Mouse (Mus musculus): Measurements from ENCODE around the gene Cnr2. TPM values are rescaled to one million over a fixed set of nuclear protein-coding genes. Genes with fewer than 3 reads are reported as not detected.
A peak's percentile ranks its signal among the peaks of the same experiment; 100 is the strongest.

Cnr2 gene
- total RNA-seq, 1 experiment: 0.04 TPM

DNA sequence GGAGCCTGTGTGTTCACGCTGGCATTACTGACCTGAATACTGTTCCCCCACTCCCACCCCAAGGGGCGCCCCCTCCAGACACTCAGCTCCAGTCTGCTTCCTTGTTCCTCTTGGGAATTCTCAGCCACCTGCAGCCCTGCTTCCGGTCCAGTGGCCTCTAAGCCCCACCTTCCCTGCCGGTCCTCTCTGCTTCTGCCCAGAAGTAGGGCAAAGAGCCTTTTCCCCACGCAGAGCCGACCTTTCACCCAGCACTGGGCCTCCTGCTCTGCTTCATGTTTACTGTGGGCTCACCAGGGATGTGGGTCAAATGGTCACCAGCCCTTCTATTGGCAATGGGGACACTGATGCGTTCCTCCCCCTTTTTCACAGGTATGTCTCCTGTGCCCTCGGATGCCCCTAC, 63.2 kb downstream of the Cnr2 start:
- no peak for DNase-seq (ENCODE audit: low read depth, low spot score)
- H3K9ac ChIP-seq (ENCODE audit: insufficient read depth, low read depth, low read length, poor library complexity, severe bottlenecking): peak overlapping the region; percentile 40; the same call in 1 of the 2 replicates
- H3K27ac ChIP-seq (ENCODE audit: insufficient read depth, low read depth, low read length, poor library complexity, severe bottlenecking): no peak overlapping the region
- TF ChIP-seq HCFC1 (IDR thresholded peaks at IDR 0.05; ENCODE audit: borderline replicate concordance, insufficient read depth, low read length) (no peak), CHD2 (IDR thresholded peaks at IDR 0.05; ENCODE audit: low read depth, low read length) (no peak), ZC3H11A (IDR thresholded peaks at IDR 0.05; ENCODE audit: borderline replicate concordance, low read depth, low read length) (no peak), MAFK (IDR thresholded peaks at IDR 0.05; ENCODE audit: insufficient read depth, low read depth, low read length) (no peak), ZNF384 (IDR thresholded peaks at IDR 0.05; ENCODE audit: low read depth, low read length) (no peak)
- H3K36me3 ChIP-seq (ENCODE audit: control insufficient read depth, insufficient read depth, low read length, poor library complexity, severe bottlenecking): peaks cover 1% of the 10 kb centered on the region; the same call in 1 of the 2 replicates
- in situ Hi-C loops (cut with MboI; ENCODE audit: low sequenced_read_pairs in 2 of 2, unreplicated experiment in 2 of 2): no loop called here
- H3K4me1 ChIP-seq (ENCODE audit: control insufficient read depth in 2 of 2, insufficient read depth in 2 of 2, low read length in 2 of 2, poor library complexity in 1 of 2): peaks cover 0 to 8% of the 10 kb centered on the region in 2 experiments; a peak in 2 of 4 replicates
- no peak overlapping the region for H3K4me3 ChIP-seq (ENCODE audit: insufficient read depth in 1 of 2, low read depth in 1 of 2, low read length in 2 of 2, poor library complexity in 1 of 2, severe bottlenecking in 1 of 2)
- H3K9me3 ChIP-seq (ENCODE audit: control insufficient read depth, insufficient read depth, low read depth, low read length): no peaks in the 10 kb centered on the region

DNA sequence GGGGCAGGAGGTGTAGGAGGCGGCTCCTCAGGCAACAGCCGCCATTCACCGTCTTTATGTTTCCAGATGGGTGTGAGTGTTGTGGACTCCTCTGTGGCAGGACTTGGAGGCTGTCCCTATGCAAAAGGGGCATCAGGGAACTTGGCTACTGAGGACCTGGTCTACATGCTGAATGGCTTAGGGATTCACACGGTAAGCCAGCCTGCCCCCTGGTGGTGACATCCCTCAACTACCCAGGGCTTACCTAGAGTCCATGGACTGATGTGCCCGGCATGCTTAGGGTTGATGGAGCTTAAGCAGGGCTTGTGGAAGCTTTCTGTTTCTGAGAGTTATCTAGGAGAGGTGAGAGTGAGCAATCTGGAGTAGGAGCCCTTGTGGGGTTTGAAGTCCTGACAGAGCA, 65.5 kb downstream of the Cnr2 start:
- Histone ChIP-seq H3K27ac (ENCODE audit: insufficient read depth, low read depth, low read length, poor library complexity, severe bottlenecking) (no peak overlapping the region), H3K4me1 (ENCODE audit: control insufficient read depth in 2 of 2, insufficient read depth in 2 of 2, low read length in 2 of 2, poor library complexity in 1 of 2) (peaks cover 0 to 8% of the 10 kb centered on the region in 2 experiments; a peak in 1 of 4 replicates), H3K9ac (ENCODE audit: insufficient read depth, low read depth, low read length, poor library complexity, severe bottlenecking) (no peak overlapping the region), H3K4me3 (ENCODE audit: insufficient read depth in 1 of 2, low read depth in 1 of 2, low read length in 2 of 2, poor library complexity in 1 of 2, severe bottlenecking in 1 of 2) (no peak overlapping the region), H3K36me3 (ENCODE audit: control insufficient read depth, insufficient read depth, low read length, poor library complexity, severe bottlenecking) (peaks cover 1% of the 10 kb centered on the region; the same call in 1 of the 2 replicates), H3K9me3 (ENCODE audit: control insufficient read depth, insufficient read depth, low read depth, low read length) (no peaks in the 10 kb centered on the region)
- TF ChIP-seq HCFC1 (IDR thresholded peaks at IDR 0.05; ENCODE audit: borderline replicate concordance, insufficient read depth, low read length): no peak
- no peak for TF ChIP-seq ZC3H11A (IDR thresholded peaks at IDR 0.05; ENCODE audit: borderline replicate concordance, low read depth, low read length)
- no peak for TF ChIP-seq ZNF384 (IDR thresholded peaks at IDR 0.05; ENCODE audit: low read depth, low read length)
- no peak for TF ChIP-seq MAFK (IDR thresholded peaks at IDR 0.05; ENCODE audit: insufficient read depth, low read depth, low read length)
- no peak for TF ChIP-seq CHD2 (IDR thresholded peaks at IDR 0.05; ENCODE audit: low read depth, low read length)
- in situ Hi-C loops (cut with MboI; ENCODE audit: low sequenced_read_pairs in 2 of 2, unreplicated experiment in 2 of 2): no loop called here
- peak; percentile 78 for DNase-seq (ENCODE audit: low read depth, low spot score)

DNA sequence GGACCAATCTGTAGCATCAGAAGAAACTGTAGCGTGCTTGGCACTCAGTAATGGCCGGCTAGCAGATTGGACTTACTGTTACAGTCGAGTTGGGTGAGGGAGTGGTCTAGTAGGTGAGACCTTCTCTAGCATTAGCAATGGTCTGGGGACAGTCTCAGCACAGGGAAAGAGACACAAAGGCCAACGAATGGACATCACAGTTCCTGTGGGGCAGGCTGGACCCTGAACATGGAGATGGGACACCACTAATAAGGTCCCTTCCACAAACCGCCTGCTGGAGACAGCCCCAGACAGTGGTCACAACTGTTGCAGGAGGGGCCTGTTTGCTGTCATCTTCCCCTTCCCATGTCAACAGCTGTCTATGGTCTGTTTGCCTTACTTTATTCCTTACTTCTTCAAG, 66.5 kb downstream of the Cnr2 start:
- DNase-seq (ENCODE audit: low read depth, low spot score): no peak
- no peak overlapping the region for H3K27ac ChIP-seq (ENCODE audit: insufficient read depth, low read depth, low read length, poor library complexity, severe bottlenecking)
- in situ Hi-C loops (cut with MboI; ENCODE audit: low sequenced_read_pairs in 2 of 2, unreplicated experiment in 2 of 2): no loop called here
- peaks cover 0 to 8% of the 10 kb centered on the region in 2 experiments; a peak in 1 of 4 replicates for H3K4me1 ChIP-seq (ENCODE audit: control insufficient read depth in 2 of 2, insufficient read depth in 2 of 2, low read length in 2 of 2, poor library complexity in 1 of 2)
- H3K4me3 ChIP-seq (ENCODE audit: insufficient read depth in 1 of 2, low read depth in 1 of 2, low read length in 2 of 2, poor library complexity in 1 of 2, severe bottlenecking in 1 of 2): no peak overlapping the region
- no peak overlapping the region for H3K9ac ChIP-seq (ENCODE audit: insufficient read depth, low read depth, low read length, poor library complexity, severe bottlenecking)
- H3K36me3 ChIP-seq (ENCODE audit: control insufficient read depth, insufficient read depth, low read length, poor library complexity, severe bottlenecking): peaks cover 10% of the 10 kb centered on the region; the same call in 1 of the 2 replicates
- H3K9me3 ChIP-seq (ENCODE audit: control insufficient read depth, insufficient read depth, low read depth, low read length): no peaks in the 10 kb centered on the region
- TF ChIP-seq ZC3H11A (IDR thresholded peaks at IDR 0.05; ENCODE audit: borderline replicate concordance, low read depth, low read length) (no peak), HCFC1 (IDR thresholded peaks at IDR 0.05; ENCODE audit: borderline replicate concordance, insufficient read depth, low read length) (no peak), MAFK (IDR thresholded peaks at IDR 0.05; ENCODE audit: insufficient read depth, low read depth, low read length) (no peak), ZNF384 (IDR thresholded peaks at IDR 0.05; ENCODE audit: low read depth, low read length) (no peak), CHD2 (IDR thresholded peaks at IDR 0.05; ENCODE audit: low read depth, low read length) (no peak)

DNA sequence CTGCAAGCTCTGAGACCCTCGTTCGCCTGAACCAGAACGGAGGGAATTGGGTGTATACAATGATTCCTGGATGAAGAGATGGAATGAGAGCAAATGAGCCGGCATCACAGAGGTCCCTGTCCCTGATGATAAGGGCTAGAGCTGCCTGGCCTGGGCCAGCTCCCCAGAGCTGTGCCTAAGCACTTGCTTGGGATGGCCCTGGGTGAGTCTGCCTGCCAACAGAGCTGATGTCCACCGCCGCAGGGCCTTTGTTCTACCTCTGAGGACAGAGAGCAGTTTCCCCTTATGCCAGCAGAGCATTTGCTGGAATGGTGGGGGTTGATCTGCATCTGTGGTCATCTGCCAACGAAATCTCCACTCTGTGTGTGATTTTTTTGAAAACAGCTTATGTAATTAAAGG, 67.0 kb downstream of the Cnr2 start:
- TF ChIP-seq CHD2 (IDR thresholded peaks at IDR 0.05; ENCODE audit: low read depth, low read length) (no peak), MAFK (IDR thresholded peaks at IDR 0.05; ENCODE audit: insufficient read depth, low read depth, low read length) (no peak), ZC3H11A (IDR thresholded peaks at IDR 0.05; ENCODE audit: borderline replicate concordance, low read depth, low read length) (no peak), HCFC1 (IDR thresholded peaks at IDR 0.05; ENCODE audit: borderline replicate concordance, insufficient read depth, low read length) (no peak), ZNF384 (IDR thresholded peaks at IDR 0.05; ENCODE audit: low read depth, low read length) (no peak)
- Histone ChIP-seq H3K4me1 (ENCODE audit: control insufficient read depth in 2 of 2, insufficient read depth in 2 of 2, low read length in 2 of 2, poor library complexity in 1 of 2) (peaks cover 0 to 8% of the 10 kb centered on the region in 2 experiments; a peak in 1 of 4 replicates), H3K9ac (ENCODE audit: insufficient read depth, low read depth, low read length, poor library complexity, severe bottlenecking) (no peak overlapping the region), H3K4me3 (ENCODE audit: insufficient read depth in 1 of 2, low read depth in 1 of 2, low read length in 2 of 2, poor library complexity in 1 of 2, severe bottlenecking in 1 of 2) (no peak overlapping the region), H3K36me3 (ENCODE audit: control insufficient read depth, insufficient read depth, low read length, poor library complexity, severe bottlenecking) (peaks cover 12% of the 10 kb centered on the region; the same call in 1 of the 2 replicates), H3K27ac (ENCODE audit: insufficient read depth, low read depth, low read length, poor library complexity, severe bottlenecking) (no peak overlapping the region), H3K9me3 (ENCODE audit: control insufficient read depth, insufficient read depth, low read depth, low read length) (no peaks in the 10 kb centered on the region)
- in situ Hi-C loops (cut with MboI; ENCODE audit: low sequenced_read_pairs in 2 of 2, unreplicated experiment in 2 of 2): no loop called here
- DNase-seq (ENCODE audit: low read depth, low spot score): no peak
